Mouse (Mus musculus): ENCODE results near the gene Vps41.

Vps41 gene

DNA sequence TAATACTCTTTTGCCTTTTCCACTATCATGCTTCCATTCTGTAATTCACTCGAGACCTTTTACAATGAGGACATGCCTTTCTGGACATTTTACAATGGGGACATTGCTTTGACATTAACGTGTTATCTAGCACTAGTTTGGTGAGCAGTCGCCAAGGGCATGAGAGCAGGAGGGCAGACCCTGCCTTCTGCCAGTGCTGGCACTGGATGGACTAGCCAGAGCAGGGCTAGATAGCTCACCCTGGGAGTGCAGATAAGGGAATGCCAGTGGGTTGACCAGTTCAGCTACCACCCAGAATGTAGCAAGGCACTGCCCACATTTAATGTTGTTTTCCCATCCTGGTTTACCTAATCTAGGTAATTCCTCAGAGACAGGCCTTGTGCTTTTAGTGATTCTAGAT, 179.7 kb downstream of the Vps41 start:
- no peak for DNase-seq

DNA sequence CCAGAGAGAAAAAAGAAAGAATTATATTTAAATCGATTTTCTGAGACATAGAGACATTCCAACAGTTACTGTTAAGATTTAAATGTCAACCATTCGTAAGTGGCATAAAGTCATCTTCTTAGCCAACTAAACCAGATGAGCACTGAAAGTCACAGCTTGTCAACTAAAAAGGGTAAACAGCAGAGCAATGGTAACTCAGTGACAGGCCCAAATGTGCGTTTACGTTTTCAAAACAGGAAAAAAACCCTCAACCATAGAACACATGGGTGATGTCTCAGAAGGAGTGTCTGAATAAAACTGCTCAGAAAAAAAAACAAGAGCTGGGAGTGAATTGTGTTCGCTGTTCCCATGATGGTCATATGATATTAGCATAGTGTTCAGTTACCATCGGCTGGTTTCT, 186.5 kb downstream of the Vps41 start:
- no peak for DNase-seq

DNA sequence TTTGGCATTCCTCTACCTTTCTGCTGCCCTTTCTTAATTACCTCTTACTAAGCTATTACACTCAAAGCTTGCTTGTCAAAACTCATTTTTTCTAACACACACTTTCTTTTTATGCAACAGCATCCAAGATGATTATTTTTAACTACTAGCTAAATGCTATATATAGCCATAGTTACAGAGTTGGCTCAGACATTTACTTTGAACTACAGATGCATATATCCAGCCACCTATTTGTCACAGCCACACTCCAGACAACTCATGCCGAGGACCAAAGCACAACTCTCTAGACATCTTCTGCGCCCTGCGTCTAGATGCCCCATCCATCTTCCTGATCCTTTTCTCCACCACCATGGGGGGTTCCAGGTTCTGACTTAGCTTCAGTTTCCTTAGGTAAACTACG, 197.7 kb downstream of the Vps41 start:
- DNase-seq: no peak

All from thymus, postnatal 4 days (tissue).